Mouse (Mus musculus): ENCODE data around the gene Gm21970.

GRCm38 (mm10) chr16:91379412-91379811 lies 12.1 kb upstream of the Gm21970 start:
- TF ChIP-seq CTCF (IDR thresholded peaks at IDR 0.05; ENCODE audit: extremely low read depth, insufficient read depth, insufficient read length, insufficient replicate concordance) (no peak), POLR2A (IDR thresholded peaks at IDR 0.05; ENCODE audit: low read depth, low read length) (no peak)
